In the genomic region with DNA sequence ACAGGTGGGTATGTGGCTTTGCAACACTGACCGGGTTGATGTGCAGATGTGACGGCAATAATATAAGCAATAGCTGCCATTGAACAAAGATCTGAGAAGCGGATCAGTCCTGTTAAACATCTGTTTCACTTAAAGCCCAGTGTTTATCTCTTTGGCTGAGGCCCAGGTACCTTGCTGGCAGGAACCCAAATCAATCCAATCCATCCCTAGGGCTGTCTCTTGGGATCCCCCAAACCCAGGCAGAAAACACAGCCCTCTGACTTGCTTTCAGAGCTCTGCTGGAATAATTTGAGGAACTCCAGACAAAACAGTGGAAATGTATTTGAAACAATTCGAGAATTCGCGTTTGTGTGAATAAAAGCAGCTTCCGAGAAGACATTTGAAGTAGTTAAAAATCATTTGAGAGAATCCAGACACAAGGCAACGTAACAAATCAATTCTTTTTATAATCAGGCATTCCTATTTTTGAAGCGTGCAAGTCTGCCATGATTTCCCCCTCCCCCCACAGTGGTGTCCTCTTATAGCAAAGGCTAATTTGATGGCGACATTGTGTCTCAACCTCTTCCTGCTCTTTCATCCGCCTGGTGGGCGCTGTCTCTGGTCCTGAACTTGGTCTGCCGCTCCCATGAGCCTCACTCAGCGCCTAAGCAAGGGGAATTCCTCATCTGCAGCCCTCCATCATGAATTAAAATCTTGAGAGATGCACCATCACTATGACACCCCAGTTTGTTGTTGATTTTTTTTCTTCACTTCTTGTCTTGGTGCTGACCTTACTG, we compare ENCODE assay signal across 7 mouse cellular contexts. TPM values are rescaled to one million over a fixed set of nuclear protein-coding genes. Genes with fewer than 3 reads are reported as not detected.
DNase-seq lines count a peak whose midpoint lies in the region.

No protein-coding gene starts in this region.

- DNase-seq in kidney, postnatal 10 days = peak; percentile 80
- no peak for DNase-seq in kidney, adult 18-20 months
- DNase-seq in MN1 (ENCODE audit: low spot score) = peak; percentile 15
- peak; percentile 39 for DNase-seq in c-Kit-positive CD71-negative TER-119-negative erythroid progenitor cells, embryonic 14.5 days (ENCODE audit: low read depth)
- DNase-seq in lung, postnatal 4 days = peak; percentile 44 to 51
- no peak for DNase-seq in right cerebral cortex, postnatal 10 days (ENCODE audit: low spot score in 2 of 2)
- no peak for DNase-seq in urinary bladder, adult 2 months (ENCODE audit: low spot score)

RNA-seq across cellular contexts. Expression of a gene that starts 25.2 kb away (rescaled TPM):
- not detected in 2 replicates for polyA plus RNA-seq in urinary bladder, adult 2 months (2012; rRNA removed)

Comparison
In these comparisons a context has a peak if more than half of its experiments do, and no peak if none do; other contexts are left out.
1. DNase-seq: peak in kidney, postnatal 10 days (single experiment), MN1 (single experiment), c-Kit-positive CD71-negative TER-119-negative erythroid progenitor cells, embryonic 14.5 days (single experiment) and lung, postnatal 4 days (2 of 2); none in kidney, adult 18-20 months (single experiment), right cerebral cortex, postnatal 10 days (0 of 2) and urinary bladder, adult 2 months (single experiment).